Mouse (Mus musculus) liver, embryonic 14.5 days (tissue): ENCODE results near the gene Cep85l.

Experiments
- CTCF ChIP-seq: IDR thresholded peaks from 2 replicates; pipeline ENCODE4 v1.5.1; 2016; ENCODE audit warnings: antibody characterized with exemption, low read depth, control low read depth
- EP300 ChIP-seq: IDR thresholded peaks from 2 replicates; pipeline ENCODE4 v1.6.1; 2016; ENCODE audit warnings: antibody characterized with exemption, low read depth

DNA sequence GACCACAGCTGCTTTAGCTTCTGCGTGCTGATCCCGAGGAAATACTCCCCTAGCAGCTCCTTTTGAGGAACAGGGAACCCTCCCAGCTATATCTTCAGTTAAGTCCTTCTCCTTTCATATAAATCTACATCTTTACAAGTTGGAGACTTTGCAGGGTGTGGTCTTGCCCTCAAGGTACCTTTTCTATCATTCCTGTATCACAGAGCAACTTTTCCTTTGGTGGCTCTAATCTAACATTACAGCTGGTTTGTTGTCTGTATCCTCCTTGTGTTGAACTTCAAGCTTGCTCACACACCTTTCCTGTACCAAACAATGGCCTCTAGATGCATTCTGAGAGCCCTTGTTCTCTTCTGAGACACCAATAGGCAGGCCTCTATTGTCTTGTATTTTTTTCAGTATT is 145.1 kb downstream of the Cep85l start:
- no peak for TF ChIP-seq CTCF
- no peak for TF ChIP-seq EP300
